Comparison of ENCODE assay signal across 8 mouse cellular contexts in the genomic region with DNA sequence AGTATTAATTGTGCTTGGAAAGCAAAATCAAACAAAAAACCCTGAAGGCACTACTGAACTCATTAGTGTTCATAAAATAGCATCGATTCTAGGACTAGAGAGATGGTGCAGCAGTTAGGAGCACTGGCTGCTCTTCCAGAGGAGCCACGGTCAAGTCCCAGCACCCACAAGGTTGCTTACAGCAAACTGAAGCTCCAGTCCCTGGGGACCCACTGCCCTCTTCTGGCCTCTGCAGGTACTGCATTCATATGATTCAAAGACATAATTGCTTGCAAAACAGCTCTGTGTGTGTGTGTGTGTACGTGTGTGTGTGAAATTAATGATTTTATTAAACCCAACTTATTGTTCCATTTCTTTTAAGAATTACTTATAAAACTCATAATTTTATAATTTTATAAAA.
DNase-seq lines count a peak whose midpoint lies in the region; TF ChIP-seq lines count a peak whose summit lies in the region.
"Had no signal": no experiment of that assay in that cellular context is flagged by ENCODE, and none has a peak within 500 bp of the region (broad histone marks: within the 10 kb centered on the region; RNA-seq: fewer than 3 reads in every experiment).

No protein-coding gene starts in this region.

- no peak overlapping the region for H3K27ac ChIP-seq in kidney, adult 2 months (ENCODE audit: insufficient read depth, low read depth, low read length)
- H3K27ac ChIP-seq in CH12.LX (ENCODE audit: insufficient read depth, low read depth), result no peak overlapping the region
- H3K27ac ChIP-seq: limb, embryonic 12.5 days had no signal

- DNase-seq in kidney, adult 2 months, result peak; percentile 13
- DNase-seq in kidney, adult 11 months, result no peak
- DNase-seq in CH12.LX (ENCODE audit: extremely low read depth) (peak; percentile 26), R1 (ENCODE audit: low read depth, low spot score) (peak; percentile 70), MN1 (ENCODE audit: low spot score) (no peak)
- peak; percentile 26 for DNase-seq in lung, postnatal 14 days
- no peak for DNase-seq in frontal cortex, postnatal 10 days (ENCODE audit: low spot score in 2 of 2)

- no peak overlapping the region for H3K4me2 ChIP-seq in CH12.LX (ENCODE audit: insufficient read depth, low read depth, poor library complexity, severe bottlenecking)
- H3K4me2 ChIP-seq: limb, embryonic 12.5 days had no signal

- no peaks in the 10 kb centered on the region for H3K27me3 ChIP-seq in kidney, adult 2 months (replicated peaks; ENCODE audit: control insufficient read depth, insufficient read depth, low read length)
- H3K27me3 ChIP-seq in CH12.LX (replicated peaks), result no peaks in the 10 kb centered on the region
- H3K27me3 ChIP-seq: limb, embryonic 12.5 days had no signal

- dilution Hi-C loops in CH12.LX (cut with MboI; ENCODE audit: extremely low pct_ligation_motif_present, extremely low pct_unique_long_range_greater_than_20kb, low sequenced_read_pairs), result no loop called here

- no peak for TF ChIP-seq EP300 in CH12.LX (IDR thresholded peaks at IDR 0.05; ENCODE audit: low read length)

- peak; percentile 31 for TF ChIP-seq RAD21 in CH12.LX (IDR thresholded peaks at IDR 0.05; ENCODE audit: low read depth, low read length)

- H3K4me1 ChIP-seq in kidney, adult 2 months (ENCODE audit: control insufficient read depth, insufficient read depth, low read length), result no peaks in the 10 kb centered on the region
- no peaks in the 10 kb centered on the region for H3K4me1 ChIP-seq in CH12.LX (ENCODE audit: control insufficient read depth in 1 of 2, insufficient read depth in 2 of 2)
- H3K4me1 ChIP-seq: limb, embryonic 12.5 days had no signal

- H3K4me3 ChIP-seq in kidney, adult 2 months (ENCODE audit: insufficient read depth, low read depth, low read length), result no peak overlapping the region
- no peak overlapping the region for H3K4me3 ChIP-seq in CH12.LX (replicated peaks in 1 of 3; ENCODE audit: low read depth in 2 of 3, low read length in 2 of 3, poor library complexity in 1 of 3)
- H3K4me3 ChIP-seq: limb, embryonic 12.5 days had no signal

- no peaks in the 10 kb centered on the region for H3K79me2 ChIP-seq in CH12.LX (replicated peaks; ENCODE audit: control insufficient read depth, extremely low read depth, insufficient read depth, poor library complexity, severe bottlenecking)

- in situ Hi-C loops in CH12.LX (cut with MboI; ENCODE audit: low pct_ligation_motif_present, low pct_unique_long_range_greater_than_20kb, low sequenced_read_pairs), result no loop called here

- H3K9me3 ChIP-seq in CH12.LX (replicated peaks; ENCODE audit: low read length), result no peaks in the 10 kb centered on the region
- H3K9me3 ChIP-seq: limb, embryonic 12.5 days had no signal

- H3K9ac ChIP-seq in CH12.LX (ENCODE audit: insufficient read depth, low read depth), result no peak overlapping the region
- H3K9ac ChIP-seq: limb, embryonic 12.5 days had no signal

- TF ChIP-seq POLR2A in kidney, adult 2 months (IDR thresholded peaks at IDR 0.05; ENCODE audit: low read depth, low read length), result no peak
- TF ChIP-seq POLR2A in CH12.LX (IDR thresholded peaks at IDR 0.05; ENCODE audit: low read depth, low read length), result no peak

- 98% methylated on average over 3 of the region's 3 CpGs for WGBS in kidney, adult 2 months

- H3K36me3 ChIP-seq in kidney, adult 2 months (ENCODE audit: control insufficient read depth, insufficient read depth, low read length), result no peaks in the 10 kb centered on the region
- no peaks in the 10 kb centered on the region for H3K36me3 ChIP-seq in CH12.LX (replicated peaks in 1 of 2; ENCODE audit: control insufficient read depth in 1 of 2, insufficient read depth in 1 of 2, low read length in 1 of 2)

- peak; percentile 60 for TF ChIP-seq CTCF in kidney, adult 2 months (conservative IDR thresholded peaks at IDR 0.05; ENCODE audit: insufficient read depth, insufficient read length, low read depth, low read length)
- TF ChIP-seq CTCF in CH12.LX (conservative IDR thresholded peaks at IDR 0.05 in 1 of 2, IDR thresholded peaks at IDR 0.05 in 1 of 2; ENCODE audit: low read depth in 2 of 2, low read length in 2 of 2), result peak in 1 of 2 experiments; percentile 57; a peak in 2 of 4 replicates

TF ChIP-seq in CH12.LX, 34 proteins besides CTCF, POLR2A, EP300 and RAD21:
- peak; percentile 41 for TF ChIP-seq SMC3 (IDR thresholded peaks at IDR 0.05; ENCODE audit: low read depth, low read length)
- TF ChIP-seq NELFE (IDR thresholded peaks at IDR 0.05; ENCODE audit: low read depth, low read length), result no peak

Comparison
In these comparisons a context has a peak if more than half of its experiments do, and no peak if none do; other contexts are left out.
1. DNase-seq: peak in kidney, adult 2 months (single experiment), CH12.LX (single experiment), R1 (single experiment) and lung, postnatal 14 days (single experiment); none in kidney, adult 11 months (single experiment), MN1 (single experiment) and frontal cortex, postnatal 10 days (0 of 2).